Mouse (Mus musculus) CH12.LX (cell line): ENCODE results near the gene Endou. TPM values are rescaled to one million over a fixed set of nuclear protein-coding genes. Genes with fewer than 3 reads are reported as not detected.

Experiments used
- DNase-seq: peaks from one replicate; pipeline ENCODE4 v3.0.0-alpha.2; 2013; ENCODE audit errors: extremely low read depth
- H3K27ac ChIP-seq: 2 replicates; pipeline ENCODE4 v1.5.1; 2012; ENCODE audit warnings: low read depth, mild to moderate bottlenecking, control low read depth, moderate library complexity; ENCODE audit not compliant: insufficient read depth
- H3K27me3 ChIP-seq: replicated peaks from 2 replicates; pipeline ENCODE3; 2012; ENCODE audit warnings: inconsistent platforms
- H3K36me3 ChIP-seq, 2 experiments: replicated peaks in 1 of 2; 2 replicates each; pipeline versions ENCODE3 to v1.6.1; 2012; ENCODE audit warnings: inconsistent platforms in 1 of 2, low read length in 1 of 2, mild to moderate bottlenecking in 1 of 2, mixed read lengths in 1 of 2, moderate library complexity in 1 of 2; ENCODE audit not compliant: control insufficient read depth in 1 of 2, insufficient read depth in 1 of 2
- H3K4me1 ChIP-seq, 2 experiments: 2 replicates each; pipeline ENCODE4 v1.6.1; 2012; ENCODE audit warnings: inconsistent platforms in 1 of 2, moderate library complexity in 1 of 2; ENCODE audit not compliant: insufficient read depth in 2 of 2, control insufficient read depth in 1 of 2
- H3K4me2 ChIP-seq: 2 replicates; pipeline ENCODE4 v1.6.1; 2012; ENCODE audit warnings: low read depth, mild to moderate bottlenecking, control low read depth; ENCODE audit not compliant: poor library complexity, insufficient read depth, severe bottlenecking
- H3K4me3 ChIP-seq, 3 experiments: fragments of 150-350 bp in 1 of 3; sonication (generic) in 1 of 3; replicated peaks in 1 of 3; 2 replicates each; pipeline versions ENCODE3 to v1.5.1; 2011 to 2012; ENCODE audit warnings: low read depth in 2 of 3, low read length in 2 of 3, mild to moderate bottlenecking in 2 of 3, moderate library complexity in 2 of 3, control low read depth in 1 of 3, improper control_type of control experiment in 1 of 3, inconsistent platforms in 1 of 3, mixed read lengths in 1 of 3; ENCODE audit not compliant: poor library complexity in 1 of 3
- H3K79me2 ChIP-seq: replicated peaks from 2 replicates; pipeline ENCODE4 v1.6.1; 2012; ENCODE audit warnings: mild to moderate bottlenecking, moderate library complexity; ENCODE audit not compliant: control insufficient read depth, poor library complexity, insufficient read depth, severe bottlenecking; ENCODE audit errors: extremely low read depth
- H3K9ac ChIP-seq: 2 replicates; pipeline ENCODE4 v1.6.1; 2012; ENCODE audit warnings: low read depth, mild to moderate bottlenecking, control low read depth, moderate library complexity; ENCODE audit not compliant: insufficient read depth
- H3K9me3 ChIP-seq: replicated peaks from 2 replicates; pipeline ENCODE3; 2012; ENCODE audit warnings: low read length, inconsistent platforms, mixed read lengths
- CHD1 ChIP-seq: IDR thresholded peaks from 2 replicates; pipeline ENCODE4 v1.6.1; 2012; ENCODE audit warnings: low read depth, low read length, improper control_type of control experiment, inconsistent platforms
- E2F4 ChIP-seq: IDR thresholded peaks from 2 replicates; pipeline ENCODE4 v1.6.1; 2011; ENCODE audit warnings: low read depth, low read length, improper control_type of control experiment; ENCODE audit not compliant: insufficient replicate concordance
- EP300 ChIP-seq: IDR thresholded peaks from 2 replicates; pipeline ENCODE4 v1.6.1; 2011; ENCODE audit warnings: low read length, improper control_type of control experiment
- GABPA ChIP-seq: IDR thresholded peaks from 2 replicates; pipeline ENCODE4 v1.6.1; 2012; ENCODE audit warnings: low read depth, low read length, improper control_type of control experiment, inconsistent platforms; ENCODE audit not compliant: insufficient replicate concordance
- IRF4 ChIP-seq: IDR thresholded peaks from 2 replicates; pipeline ENCODE4 v1.6.1; 2014; ENCODE audit warnings: low read depth, mild to moderate bottlenecking, inconsistent platforms, low read length, improper control_type of control experiment
- JUN ChIP-seq: IDR thresholded peaks from 2 replicates; pipeline ENCODE4 v1.6.1; 2011; ENCODE audit warnings: low read depth, mild to moderate bottlenecking, low read length, improper control_type of control experiment, moderate library complexity; ENCODE audit not compliant: insufficient read depth
- MAZ ChIP-seq: IDR thresholded peaks from 2 replicates; pipeline ENCODE4 v1.6.1; 2012; ENCODE audit warnings: low read depth, mild to moderate bottlenecking, inconsistent platforms, low read length, improper control_type of control experiment, moderate library complexity
- MXI1 ChIP-seq: IDR thresholded peaks from 2 replicates; pipeline ENCODE4 v1.6.1; 2011; ENCODE audit warnings: mild to moderate bottlenecking, low read depth, low read length, improper control_type of control experiment
- NELFE ChIP-seq: IDR thresholded peaks from 2 replicates; pipeline ENCODE4 v1.6.1; 2011; ENCODE audit warnings: low read depth, low read length, improper control_type of control experiment
- NRF1 ChIP-seq: IDR thresholded peaks from 2 replicates; pipeline ENCODE4 v1.6.1; 2014; ENCODE audit warnings: low read depth, mild to moderate bottlenecking, inconsistent platforms, low read length, improper control_type of control experiment, moderate library complexity
- PAX5 ChIP-seq: IDR thresholded peaks from 2 replicates; pipeline ENCODE4 v1.6.1; 2012; ENCODE audit warnings: low read length, inconsistent platforms, mixed read lengths
- POLR2AphosphoS2 ChIP-seq: IDR thresholded peaks from 2 replicates; pipeline ENCODE4 v1.6.1; 2011; ENCODE audit warnings: low read depth, low read length, improper control_type of control experiment
- RAD21 ChIP-seq: IDR thresholded peaks from 2 replicates; pipeline ENCODE4 v1.6.1; 2011; ENCODE audit warnings: low read depth, mild to moderate bottlenecking, low read length, improper control_type of control experiment, moderate library complexity
- SMC3 ChIP-seq: IDR thresholded peaks from 2 replicates; pipeline ENCODE4 v1.6.1; 2011; ENCODE audit warnings: low read depth, low read length, improper control_type of control experiment
- TBP ChIP-seq: conservative IDR thresholded peaks from 2 replicates; pipeline ENCODE4 v1.6.1; 2011; ENCODE audit warnings: low read depth, low read length, improper control_type of control experiment
- USF2 ChIP-seq: conservative IDR thresholded peaks from 2 replicates; pipeline ENCODE4 v1.6.1; 2011; ENCODE audit warnings: low read depth, low read length, improper control_type of control experiment
- ZC3H11A ChIP-seq: IDR thresholded peaks from 2 replicates; pipeline ENCODE4 v1.6.1; 2012; ENCODE audit warnings: low read depth, mild to moderate bottlenecking, inconsistent platforms, low read length, improper control_type of control experiment
- ZMIZ1 ChIP-seq: IDR thresholded peaks from 2 replicates; pipeline ENCODE4 v1.6.1; 2012; ENCODE audit warnings: low read depth, mild to moderate bottlenecking, inconsistent platforms, low read length, improper control_type of control experiment
- ZNF384 ChIP-seq: IDR thresholded peaks from 2 replicates; pipeline ENCODE4 v1.6.1; 2012; ENCODE audit warnings: low read depth, low read length, improper control_type of control experiment, inconsistent platforms
- dilution Hi-C: fragments of 300-500 bp; cut with MboI; formaldehyde crosslinking; loops from 2 replicates; pipeline ENCODE4 v1.14.3; 2020; ENCODE audit warnings: low sequenced_read_pairs; ENCODE audit not compliant: extremely low pct_unique_long_range_greater_than_20kb, extremely low pct_ligation_motif_present
- in situ Hi-C: fragments of 300-500 bp; cut with MboI; formaldehyde crosslinking; loops from 3 replicates; pipeline ENCODE4 v1.14.3; 2019; ENCODE audit warnings: low sequenced_read_pairs, low pct_ligation_motif_present, low pct_unique_long_range_greater_than_20kb, mixed read lengths
- polyA plus RNA-seq: library from polyadenylated mRNA; unstranded; fragments of >175 nt; gene quantifications from 2 replicates; pipeline ENCODE4 v1.2.1, GENCODE M21; 2012; ENCODE audit warnings: low read depth; ENCODE audit not compliant: insufficient read length
- total RNA-seq, 2 experiments: library from RNA; depleted of rRNA; stranded (reverse); fragments of 300-350 nt in 1 of 2; fragments of >200 nt in 1 of 2; gene quantifications; 2 replicates each; pipeline ENCODE4 v1.2.3; 2012 to 2014

Endou gene
- total and polyA plus RNA-seq, 3 experiments = 49.5 to 66.9 (median 64.0) TPM

DNA sequence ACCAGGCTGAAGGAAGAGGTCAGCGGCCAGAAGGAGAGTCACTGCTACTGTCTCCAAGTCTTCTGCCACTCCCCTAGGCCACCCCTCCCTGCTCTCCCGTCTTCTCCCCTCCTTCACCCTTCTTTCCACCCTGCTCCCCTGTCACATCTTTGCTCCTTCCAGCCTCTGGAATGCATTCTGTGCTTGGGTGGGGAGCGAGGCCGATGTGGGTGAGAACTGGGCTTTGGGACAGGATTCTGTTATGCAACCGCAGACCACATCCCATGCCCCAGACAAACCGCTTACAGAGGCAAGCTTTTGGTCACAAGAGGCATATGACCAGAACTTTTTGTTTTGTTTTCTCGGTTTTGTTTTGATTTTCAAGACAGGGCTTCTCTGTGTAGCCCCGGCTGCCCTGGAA lies 4.1 kb downstream of the Endou start:
- DNase-seq = no peak
- Histone ChIP-seq H3K36me3 (peaks cover 46 to 99% of the 10 kb centered on the region in 2 experiments), H3K79me2 (no peaks in the 10 kb centered on the region), H3K4me3 (no peak overlapping the region), H3K27ac (no peak overlapping the region), H3K4me1 (peaks cover 17 to 85% of the 10 kb centered on the region in 2 experiments), H3K4me2 (no peak overlapping the region), H3K9ac (no peak overlapping the region), H3K27me3 (no peaks in the 10 kb centered on the region), H3K9me3 (peaks cover 25% of the 10 kb centered on the region)
- dilution Hi-C loops (no loop called here), in situ Hi-C loops (no loop called here)
- TF ChIP-seq MAZ = no peak

DNA sequence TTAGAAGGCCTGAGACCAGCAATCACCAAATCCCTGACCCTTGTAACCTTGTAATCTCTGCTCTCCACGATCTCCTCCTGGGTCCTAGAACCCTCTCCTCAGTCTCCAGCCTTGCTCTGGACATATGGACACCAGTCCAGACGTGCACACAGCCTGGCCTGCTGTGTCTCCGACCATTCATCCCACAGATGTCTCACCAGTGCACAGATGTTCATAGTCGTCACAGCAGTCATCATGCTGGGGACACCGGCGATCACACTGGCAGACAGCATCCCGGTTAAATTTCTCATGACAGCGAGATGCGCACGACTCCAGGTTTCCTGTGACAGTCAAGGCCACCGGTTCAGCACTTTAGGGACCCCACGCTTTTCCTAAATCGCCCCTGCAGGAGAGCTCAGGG lies 4.8 kb downstream of the Endou start:
- H3K36me3 ChIP-seq = peaks cover 38 to 92% of the 10 kb centered on the region in 2 experiments
- no peak overlapping the region for H3K9ac ChIP-seq
- dilution Hi-C loops = no loop called here
- no peak overlapping the region for H3K4me3 ChIP-seq
- in situ Hi-C loops = no loop called here
- H3K4me2 ChIP-seq = no peak overlapping the region
- no peak overlapping the region for H3K27ac ChIP-seq
- peaks cover 23% of the 10 kb centered on the region for H3K9me3 ChIP-seq
- TF ChIP-seq E2F4 = no peak
- no peak for TF ChIP-seq EP300
- TF ChIP-seq TBP = no peak
- TF ChIP-seq ZC3H11A = no peak
- TF ChIP-seq SMC3 = no peak
- TF ChIP-seq USF2 = no peak
- no peak for TF ChIP-seq GABPA
- TF ChIP-seq RAD21 = no peak
- no peak for TF ChIP-seq NRF1
- no peak for TF ChIP-seq PAX5
- TF ChIP-seq ZMIZ1 = no peak
- TF ChIP-seq POLR2AphosphoS2 = no peak
- TF ChIP-seq MXI1 = no peak
- no peak for TF ChIP-seq NELFE
- TF ChIP-seq ZNF384 = no peak
- TF ChIP-seq MAZ = no peak
- TF ChIP-seq JUN = no peak
- TF ChIP-seq CHD1 = no peak
- TF ChIP-seq IRF4 = no peak
- no peaks in the 10 kb centered on the region for H3K79me2 ChIP-seq
- peaks cover 25 to 85% of the 10 kb centered on the region in 2 experiments for H3K4me1 ChIP-seq
- H3K27me3 ChIP-seq = no peaks in the 10 kb centered on the region
- DNase-seq = no peak
